Mouse (Mus musculus) hindbrain, postnatal 0 days (tissue): ENCODE data around the gene Cd37. TPM values are rescaled to one million over a fixed set of nuclear protein-coding genes. Genes with fewer than 3 reads are reported as not detected.

Source experiments
- ATAC-seq: fragments of 200-750 bp; cut with Nextera tagmentation; 2 replicates; pipeline ENCODE4 v1.8.0; 2017; ENCODE audit warnings: mild to moderate bottlenecking, moderate TSS enrichment, moderate library complexity
- DNase-seq: peaks from one replicate; pipeline ENCODE4 v3.0.0-alpha.2; 2015; ENCODE audit warnings: low spot score
- H3K27ac ChIP-seq: fragments of 300-500 bp; sonication (generic); 2 replicates; pipeline ENCODE4 v1.5.1; 2014; ENCODE audit warnings: mild to moderate bottlenecking
- H3K27me3 ChIP-seq: fragments of 300-500 bp; sonication (generic); 2 replicates; pipeline ENCODE4 v1.6.1; 2014; ENCODE audit warnings: low read length, mixed read lengths; ENCODE audit not compliant: insufficient read depth
- H3K36me3 ChIP-seq: fragments of 300-500 bp; sonication (generic); 2 replicates; pipeline ENCODE4 v1.6.1; 2014; ENCODE audit warnings: low read length, mixed read lengths; ENCODE audit not compliant: insufficient read depth
- H3K4me1 ChIP-seq: fragments of 300-500 bp; sonication (generic); 2 replicates; pipeline ENCODE4 v1.6.1; 2014; ENCODE audit warnings: antibody characterized with exemption, low read length, mixed read lengths; ENCODE audit not compliant: insufficient read depth
- H3K4me2 ChIP-seq: fragments of 300-500 bp; sonication (generic); 2 replicates; pipeline ENCODE4 v1.6.1; 2014; ENCODE audit warnings: low read depth, mild to moderate bottlenecking, low read length, moderate library complexity, mixed read lengths
- H3K4me3 ChIP-seq: fragments of 300-500 bp; sonication (generic); 2 replicates; pipeline ENCODE4 v1.5.1; 2014; ENCODE audit warnings: low read length
- H3K9ac ChIP-seq: fragments of 300-500 bp; sonication (generic); replicated peaks from 2 replicates; pipeline ENCODE4 v1.6.1; 2014; ENCODE audit warnings: mild to moderate bottlenecking, low read length, moderate library complexity, mixed read lengths
- H3K9me3 ChIP-seq: fragments of 300-500 bp; sonication (generic); 2 replicates; pipeline ENCODE4 v1.6.1; 2016; ENCODE audit warnings: low read length, mixed read lengths
- CTCF ChIP-seq: IDR thresholded peaks from 2 replicates; pipeline ENCODE4 v1.5.1; 2016; ENCODE audit warnings: antibody characterized with exemption, control low read depth, low read depth
- WGBS: fragments of 180-500 bp; shearing (Covaris S2); extraction: QIAGEN DNeasy Blood & Tissue Kit; methylation state at CpG from one replicate; pipeline ENCODE4 v1.1.7; 2014; 5-methylcytosine and 5-hydroxymethylcytosine counted together
- polyA plus RNA-seq: library from polyadenylated mRNA; unstranded; fragments of >200 nt; fragmentation: Nextera tagmentation; extraction: Ambion mirVana; gene quantifications from 2 replicates; pipeline ENCODE4 v1.2.1, GENCODE M21; 2015
- total RNA-seq: library from RNA; depleted of rRNA; stranded (reverse); fragments of >200 nt; gene quantifications from 2 replicates; pipeline ENCODE4 v1.2.3, GENCODE M21; 2014

Cd37 gene
- total and polyA plus RNA-seq, 2 experiments from 2014 or later = 1.0 to 2.2 TPM

GRCm38 (mm10) chr7:45208260-45208659, 30.7 kb downstream of the Cd37 start:
- DNase-seq (no peak), ATAC-seq (no peak)
- no peak overlapping the region for H3K27ac ChIP-seq
- no peaks in the 10 kb centered on the region for H3K27me3 ChIP-seq
- H3K36me3 ChIP-seq = no peaks in the 10 kb centered on the region
- no peaks in the 10 kb centered on the region for H3K4me1 ChIP-seq
- H3K9me3 ChIP-seq = no peaks in the 10 kb centered on the region
- no peak overlapping the region for H3K4me3 ChIP-seq
- peak; percentile 34 for TF ChIP-seq CTCF
- H3K9ac ChIP-seq = no peak overlapping the region
- 82% methylated on average over 6 of the region's 6 CpGs for WGBS
- H3K4me2 ChIP-seq = no peak overlapping the region

GRCm38 (mm10) chr7:45204380-45205143, 34.4 kb downstream of the Cd37 start, which contains the start of gene Ccdc155:
TSS of gene Ccdc155 (minus strand) at chr7:45204892.
- no peaks in the 10 kb centered on the region for H3K36me3 ChIP-seq
- peak within 1 kb of the TSS; percentile 57 for H3K4me2 ChIP-seq
- DNase-seq (peak; percentile 99), ATAC-seq (peak; percentile 98)
- no peaks in the 10 kb centered on the region for H3K9me3 ChIP-seq
- H3K27ac ChIP-seq = peak within 1 kb of the TSS; percentile 64; the same call in 1 of the 2 replicates
- H3K4me3 ChIP-seq = peak within 1 kb of the TSS; percentile 41
- no peak for TF ChIP-seq CTCF
- peak within 1 kb of the TSS; percentile 33; the same call in 1 of the 2 replicates for H3K9ac ChIP-seq
- no peaks in the 10 kb centered on the region for H3K4me1 ChIP-seq
- 9% methylated on average over 44 of the region's 44 CpGs for WGBS
- H3K27me3 ChIP-seq = no peaks in the 10 kb centered on the region

- no peak for TF ChIP-seq CTCF
- H3K4me3 ChIP-seq = no peak overlapping the region
- WGBS = 73% methylated on average over 10 of the region's 10 CpGs
- ATAC-seq (no peak), DNase-seq (no peak)
- H3K4me1 ChIP-seq = no peaks in the 10 kb centered on the region
- no peaks in the 10 kb centered on the region for H3K9me3 ChIP-seq
- no peak overlapping the region for H3K9ac ChIP-seq
- H3K4me2 ChIP-seq = no peak overlapping the region
- no peaks in the 10 kb centered on the region for H3K36me3 ChIP-seq
- H3K27me3 ChIP-seq = no peaks in the 10 kb centered on the region
- no peak overlapping the region for H3K27ac ChIP-seq
Measured at GRCm38 (mm10) chr7:45202654-45203053, 36.3 kb downstream of the Cd37 start.

GRCm38 (mm10) chr7:45198961-45199360, 40.0 kb downstream of the Cd37 start:
- H3K9ac ChIP-seq = no peak overlapping the region
- ATAC-seq (no peak), DNase-seq (no peak)
- no peaks in the 10 kb centered on the region for H3K4me1 ChIP-seq
- no peaks in the 10 kb centered on the region for H3K36me3 ChIP-seq
- no peak overlapping the region for H3K4me2 ChIP-seq
- WGBS = 82% methylated on average over 11 of the region's 11 CpGs
- no peak overlapping the region for H3K4me3 ChIP-seq
- no peak overlapping the region for H3K27ac ChIP-seq
- no peaks in the 10 kb centered on the region for H3K9me3 ChIP-seq
- no peak for TF ChIP-seq CTCF
- H3K27me3 ChIP-seq = no peaks in the 10 kb centered on the region

- no peak overlapping the region for H3K4me3 ChIP-seq
- TF ChIP-seq CTCF = peak; percentile 95
- no peaks in the 10 kb centered on the region for H3K36me3 ChIP-seq
- H3K9me3 ChIP-seq = no peaks in the 10 kb centered on the region
- H3K9ac ChIP-seq = no peak overlapping the region
- peak; percentile 60; the same call in 1 of the 2 replicates for ATAC-seq
- no peaks in the 10 kb centered on the region for H3K27me3 ChIP-seq
- DNase-seq = peak; percentile 91
- no peak overlapping the region for H3K27ac ChIP-seq
- no peak overlapping the region for H3K4me2 ChIP-seq
- 11% methylated on average over 5 of the region's 5 CpGs for whole genome bisulfite sequencing
- H3K4me1 ChIP-seq = no peaks in the 10 kb centered on the region
Measured at GRCm38 (mm10) chr7:45198435-45198834, 40.5 kb downstream of the Cd37 start.

GRCm38 (mm10) chr7:45196994-45197393, 41.9 kb downstream of the Cd37 start:
- 77% methylated on average over 5 of the region's 5 CpGs for WGBS
- Histone ChIP-seq H3K27ac (no peak overlapping the region), H3K9me3 (no peaks in the 10 kb centered on the region), H3K9ac (no peak overlapping the region), H3K27me3 (no peaks in the 10 kb centered on the region), H3K4me2 (no peak overlapping the region), H3K4me1 (no peaks in the 10 kb centered on the region), H3K4me3 (no peak overlapping the region), H3K36me3 (no peaks in the 10 kb centered on the region)
- TF ChIP-seq CTCF = no peak
- no peak for ATAC-seq
- no peak for DNase-seq

- DNase-seq (no peak), ATAC-seq (no peak)
- Histone ChIP-seq H3K4me1 (no peaks in the 10 kb centered on the region), H3K9ac (no peak overlapping the region), H3K4me2 (no peak overlapping the region), H3K27ac (no peak overlapping the region), H3K4me3 (no peak overlapping the region), H3K36me3 (no peaks in the 10 kb centered on the region), H3K27me3 (no peaks in the 10 kb centered on the region), H3K9me3 (no peaks in the 10 kb centered on the region)
- 83% methylated on average over 4 of the region's 4 CpGs for WGBS
- no peak for TF ChIP-seq CTCF
Measured at GRCm38 (mm10) chr7:45196176-45196535, 42.8 kb downstream of the Cd37 start.
